Mouse (Mus musculus): ENCODE results near the gene Qprt. TPM values are rescaled to one million over a fixed set of nuclear protein-coding genes. Genes with fewer than 3 reads are reported as not detected.

Qprt gene
- polyA plus RNA-seq, 1 experiment from 2014 or later: 40.3 TPM

GRCm38 (mm10) chr7:127080045-127080444 lies 42.0 kb downstream of the Qprt start:
- H3K9ac ChIP-seq: no peak overlapping the region
- H3K27me3 ChIP-seq (replicated peaks): no peaks in the 10 kb centered on the region
- H3K9me3 ChIP-seq (replicated peaks): peaks cover 4% of the 10 kb centered on the region; the same call in 1 of the 2 replicates
- ATAC-seq: no peak
- 0 out of 2 replicates have a peak overlapping the region, but pooled peaks have one; percentile 34 for H3K27ac ChIP-seq
- no peaks in the 10 kb centered on the region for H3K36me3 ChIP-seq
- H3K4me1 ChIP-seq: peaks cover 26% of the 10 kb centered on the region; the same call in 1 of the 2 replicates
- no peak overlapping the region for H3K4me3 ChIP-seq
- H3K4me2 ChIP-seq: no peak overlapping the region
- WGBS (ENCODE audit: insufficient replicate concordance): 57% methylated on average over 3 of the region's 3 CpGs

- Histone ChIP-seq H3K27ac (no peak overlapping the region), H3K4me2 (no peak overlapping the region), H3K9me3 (replicated peaks) (peaks cover 6% of the 10 kb centered on the region; the same call in 1 of the 2 replicates), H3K9ac (no peak overlapping the region), H3K4me1 (0 out of 2 replicates have a peak, but pooled peaks cover 9% of the 10 kb centered on the region), H3K4me3 (no peak overlapping the region), H3K36me3 (no peaks in the 10 kb centered on the region), H3K27me3 (replicated peaks) (no peaks in the 10 kb centered on the region)
- ATAC-seq: no peak
- 72% methylated on average over 3 of the region's 3 CpGs for WGBS (ENCODE audit: insufficient replicate concordance)
Measured at GRCm38 (mm10) chr7:127077692-127078091, 44.3 kb downstream of the Qprt start.

GRCm38 (mm10) chr7:127076188-127076587 lies 45.8 kb downstream of the Qprt start:
- no peaks in the 10 kb centered on the region; the same call in 1 of the 2 replicates for H3K27me3 ChIP-seq (replicated peaks)
- no peak for ATAC-seq
- 90% methylated on average over 5 of the region's 5 CpGs for WGBS (ENCODE audit: insufficient replicate concordance)
- peaks cover 6% of the 10 kb centered on the region; the same call in 1 of the 2 replicates for H3K9me3 ChIP-seq (replicated peaks)
- no peaks in the 10 kb centered on the region for H3K36me3 ChIP-seq
- no peak overlapping the region for H3K4me3 ChIP-seq
- H3K4me1 ChIP-seq: no peaks in the 10 kb centered on the region
- H3K27ac ChIP-seq: no peak overlapping the region
- no peak overlapping the region for H3K4me2 ChIP-seq
- H3K9ac ChIP-seq: no peak overlapping the region

- Histone ChIP-seq H3K4me2 (no peak overlapping the region), H3K27me3 (replicated peaks) (no peaks in the 10 kb centered on the region; the same call in none of the 2 replicates), H3K36me3 (no peaks in the 10 kb centered on the region), H3K4me3 (no peak overlapping the region), H3K9me3 (replicated peaks) (peaks cover 6% of the 10 kb centered on the region; the same call in 1 of the 2 replicates), H3K27ac (no peak overlapping the region), H3K9ac (no peak overlapping the region), H3K4me1 (no peaks in the 10 kb centered on the region)
- WGBS (ENCODE audit: insufficient replicate concordance): 71% methylated on average over 4 of the region's 4 CpGs
- ATAC-seq: no peak
Measured at GRCm38 (mm10) chr7:127073221-127073620, 48.8 kb downstream of the Qprt start.

- Histone ChIP-seq H3K4me2 (no peak overlapping the region), H3K4me1 (no peaks in the 10 kb centered on the region), H3K27ac (no peak overlapping the region), H3K36me3 (no peaks in the 10 kb centered on the region), H3K4me3 (no peak overlapping the region), H3K9me3 (replicated peaks) (peaks cover 6% of the 10 kb centered on the region; the same call in 1 of the 2 replicates), H3K27me3 (replicated peaks) (no peaks in the 10 kb centered on the region; the same call in none of the 2 replicates), H3K9ac (no peak overlapping the region)
- no peak for ATAC-seq
- 62% methylated on average over 4 of the region's 4 CpGs for WGBS (ENCODE audit: insufficient replicate concordance)
Measured at GRCm38 (mm10) chr7:127070871-127071413, 51.1 kb downstream of the Qprt start.

GRCm38 (mm10) chr7:127066317-127066716 lies 55.7 kb downstream of the Qprt start:
- Histone ChIP-seq H3K27ac (no peak overlapping the region), H3K4me1 (no peaks in the 10 kb centered on the region), H3K9ac (no peak overlapping the region), H3K4me2 (no peak overlapping the region), H3K27me3 (replicated peaks) (peaks cover under 1% of the 10 kb centered on the region; the same call in 1 of the 2 replicates), H3K4me3 (no peak overlapping the region), H3K36me3 (no peaks in the 10 kb centered on the region), H3K9me3 (replicated peaks) (no peaks in the 10 kb centered on the region)
- ATAC-seq: no peak
- 61% methylated on average over 4 of the region's 4 CpGs for whole genome bisulfite sequencing (ENCODE audit: insufficient replicate concordance)

GRCm38 (mm10) chr7:127065538-127065937 lies 56.5 kb downstream of the Qprt start:
- no peaks in the 10 kb centered on the region for H3K36me3 ChIP-seq
- WGBS (ENCODE audit: insufficient replicate concordance): 67% methylated on average over 6 of the region's 6 CpGs
- ATAC-seq: no peak

More at GRCm38 (mm10) chr7:127065538-127065937, 56.5 kb downstream of the Qprt start:
- Histone ChIP-seq H3K4me3 (no peak overlapping the region), H3K4me1 (no peaks in the 10 kb centered on the region), H3K27me3 (replicated peaks) (peaks cover 7% of the 10 kb centered on the region; the same call in 1 of the 2 replicates), H3K9me3 (replicated peaks) (no peaks in the 10 kb centered on the region), H3K4me2 (no peak overlapping the region), H3K27ac (no peak overlapping the region), H3K9ac (no peak overlapping the region)

Other genes with a start within 250 kb of the Qprt start
- gene Taok2, start 237.5 kb downstream of the Qprt start, polyA plus RNA-seq (2016; fragmentation: Nextera tagmentation; extraction: Ambion mirVana): 20.1 and 20.6 TPM in 2 replicates
- 16.7 and 16.9 TPM in 2 replicates for gene Tmem219, start 199.3 kb downstream of the Qprt start, polyA plus RNA-seq (2016; fragmentation: Nextera tagmentation; extraction: Ambion mirVana)
- gene Kctd13, start 193.3 kb downstream of the Qprt start, polyA plus RNA-seq (2016; fragmentation: Nextera tagmentation; extraction: Ambion mirVana): 10.3 and 10.7 TPM in 2 replicates
- not detected in 2 replicates for gene Asphd1, start 172.6 kb downstream of the Qprt start, polyA plus RNA-seq (2016; fragmentation: Nextera tagmentation; extraction: Ambion mirVana)
- gene Sez6l2, start 171.7 kb downstream of the Qprt start, polyA plus RNA-seq (2016; fragmentation: Nextera tagmentation; extraction: Ambion mirVana): 0.06 and 0.39 TPM in 2 replicates
- gene Cdipt, start 146.3 kb downstream of the Qprt start, polyA plus RNA-seq (2016; fragmentation: Nextera tagmentation; extraction: Ambion mirVana): 59.2 and 63.2 TPM in 2 replicates
- gene Cdiptos, start 146.1 kb downstream of the Qprt start, polyA plus RNA-seq (2016; fragmentation: Nextera tagmentation; extraction: Ambion mirVana): 0.29 and 0.44 TPM in 2 replicates
- 8.3 and 8.9 TPM in 2 replicates for gene Mvp, start 107.6 kb downstream of the Qprt start, polyA plus RNA-seq (2016; fragmentation: Nextera tagmentation; extraction: Ambion mirVana)
- 0.57 TPM in 1 of 2 replicates, not detected in the other for gene Pagr1b, start 105.7 kb downstream of the Qprt start, polyA plus RNA-seq (2016; fragmentation: Nextera tagmentation; extraction: Ambion mirVana)
- 60.5 and 65.1 TPM in 2 replicates for gene Pagr1a, start 104.9 kb downstream of the Qprt start, polyA plus RNA-seq (2016; fragmentation: Nextera tagmentation; extraction: Ambion mirVana)
- gene Gm42742, start 101.1 kb downstream of the Qprt start, polyA plus RNA-seq (2016; fragmentation: Nextera tagmentation; extraction: Ambion mirVana): 4.1 and 8.9 TPM in 2 replicates
- gene Prrt2, start 101.0 kb downstream of the Qprt start, polyA plus RNA-seq (2016; fragmentation: Nextera tagmentation; extraction: Ambion mirVana): 0.88 and 2.1 TPM in 2 replicates
- 104 and 107 TPM in 2 replicates for gene Maz, start 95.2 kb downstream of the Qprt start, polyA plus RNA-seq (2016; fragmentation: Nextera tagmentation; extraction: Ambion mirVana)
- gene Kif22, start 79.8 kb downstream of the Qprt start, polyA plus RNA-seq (2016; fragmentation: Nextera tagmentation; extraction: Ambion mirVana): 126 and 132 TPM in 2 replicates
- gene Zg16, start 34.9 kb downstream of the Qprt start, polyA plus RNA-seq (2016; fragmentation: Nextera tagmentation; extraction: Ambion mirVana): not detected in 2 replicates
- gene AI467606, start 30.9 kb downstream of the Qprt start, polyA plus RNA-seq (2016; fragmentation: Nextera tagmentation; extraction: Ambion mirVana): 8.3 and 8.5 TPM in 2 replicates
- gene Spn, start 15.6 kb upstream of the Qprt start, polyA plus RNA-seq (2016; fragmentation: Nextera tagmentation; extraction: Ambion mirVana): 7.3 and 7.4 TPM in 2 replicates
- 35.0 and 36.0 TPM in 2 replicates for gene Cd2bp2, start 73.8 kb upstream of the Qprt start, polyA plus RNA-seq (2016; fragmentation: Nextera tagmentation; extraction: Ambion mirVana)
- 26.7 and 30.9 TPM in 2 replicates for gene Tbc1d10b, start 86.2 kb upstream of the Qprt start, polyA plus RNA-seq (2016; fragmentation: Nextera tagmentation; extraction: Ambion mirVana)
- gene Mylpf, start 86.7 kb upstream of the Qprt start, polyA plus RNA-seq (2016; fragmentation: Nextera tagmentation; extraction: Ambion mirVana): 37.6 and 41.4 TPM in 2 replicates
- gene Zfp553, start 110.8 kb upstream of the Qprt start, polyA plus RNA-seq (2016; fragmentation: Nextera tagmentation; extraction: Ambion mirVana): 13.7 and 14.2 TPM in 2 replicates
- 10.6 and 13.6 TPM in 2 replicates for gene Sept1, start 110.9 kb upstream of the Qprt start, polyA plus RNA-seq (2016; fragmentation: Nextera tagmentation; extraction: Ambion mirVana)
- gene Zfp771, start 122.0 kb upstream of the Qprt start, polyA plus RNA-seq (2016; fragmentation: Nextera tagmentation; extraction: Ambion mirVana): 30.0 and 31.6 TPM in 2 replicates
- 163 and 167 TPM in 2 replicates for gene Dctpp1, start 138.5 kb upstream of the Qprt start, polyA plus RNA-seq (2016; fragmentation: Nextera tagmentation; extraction: Ambion mirVana)
- gene Sephs2, start 151.8 kb upstream of the Qprt start, polyA plus RNA-seq (2016; fragmentation: Nextera tagmentation; extraction: Ambion mirVana): 170 and 172 TPM in 2 replicates
- 6.0 and 6.3 TPM in 2 replicates for gene Itgal, start 174.0 kb upstream of the Qprt start, polyA plus RNA-seq (2016; fragmentation: Nextera tagmentation; extraction: Ambion mirVana)
- 4.8 and 5.2 TPM in 2 replicates for gene Zfp768, start 223.4 kb upstream of the Qprt start, polyA plus RNA-seq (2016; fragmentation: Nextera tagmentation; extraction: Ambion mirVana)